In the genomic region with DNA sequence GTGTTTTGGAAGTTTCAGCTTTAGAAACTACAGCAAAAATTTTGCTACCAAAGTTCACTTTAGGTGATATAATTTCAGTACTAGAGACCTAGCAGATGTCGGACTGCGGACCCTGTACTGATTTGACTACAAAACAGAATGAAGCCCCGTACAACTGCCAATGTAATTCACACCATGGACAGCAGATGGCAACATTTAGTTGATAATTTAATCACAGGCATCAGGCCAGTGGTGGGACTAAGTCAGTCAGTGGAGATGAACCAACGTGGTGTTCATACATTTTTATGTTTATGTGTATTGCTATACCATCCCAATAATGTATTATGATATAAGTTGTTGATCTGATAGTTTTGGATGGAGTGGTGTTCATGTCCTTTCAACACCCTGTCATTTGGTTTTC, we compare ENCODE assay signal across 8 mouse cellular contexts. TPM values are rescaled to one million over a fixed set of nuclear protein-coding genes. Genes with fewer than 3 reads are reported as not detected.
A peak's percentile ranks its signal among the peaks of the same experiment; 100 is the strongest.
DNase-seq lines count a peak whose midpoint lies in the region; ATAC-seq lines count a peak whose summit lies in the region.

No protein-coding gene starts in this region.

- ATAC-seq in CD4-positive, CD25-positive, alpha-beta regulatory T cell, adult 4 months, result peak; percentile 72
- ATAC-seq in common myeloid progenitor, adult 5-6 weeks (replicated peaks; ENCODE audit: low read depth, poor library complexity, severe bottlenecking), result peak; percentile 80

- DNase-seq in adrenal gland, postnatal 10 days, result peak; percentile 75
- no peak for DNase-seq in adrenal gland, postnatal 25 days
- peak; percentile 77 for DNase-seq in heart, postnatal 4 days
- DNase-seq in layer of hippocampus, adult 18-20 months (ENCODE audit: low spot score in 2 of 2), result peak; percentile 50 to 82
- peak; percentile 84 for DNase-seq in lung, postnatal 36 days
- DNase-seq in right cerebral cortex, adult 2 months (ENCODE audit: low spot score in 2 of 2), result peak; percentile 73 to 81

RNA-seq across cellular contexts. Expression of gene Mpzl1, which starts 26.4 kb away (rescaled TPM):
- total RNA-seq in adrenal gland, postnatal 10 days (2021), result 10 to 100 TPM; 46.1 to 56.6 TPM
- 23.9 and 27.4 TPM in 2 replicates for total RNA-seq in adrenal gland, postnatal 25 days (2021)
- under 1 TPM; 0.15 to 0.92 TPM for polyA plus RNA-seq in CD4-positive, CD25-positive, alpha-beta regulatory T cell, adult 4 months (2017; shearing (Covaris generic))
- 2.0 and 9.5 TPM in 2 replicates for total RNA-seq in common myeloid progenitor, adult 5-6 weeks (2017)
- total RNA-seq in heart, postnatal 4 days (2021), result 10 to 100 TPM; 65.0 to 65.2 TPM
- total RNA-seq in layer of hippocampus, adult 18-20 months (2021), result 10 to 100 TPM; 28.4 to 31.0 TPM

RNA-seq across cellular contexts. Expression of gene Rcsd1, which starts 48.8 kb away (rescaled TPM):
- total RNA-seq in adrenal gland, postnatal 10 days (2021), result 10 to 100 TPM; 27.8 to 32.6 TPM
- 16.1 and 19.1 TPM in 2 replicates for total RNA-seq in adrenal gland, postnatal 25 days (2021)
- polyA plus RNA-seq in CD4-positive, CD25-positive, alpha-beta regulatory T cell, adult 4 months (2017; shearing (Covaris generic)), result 100 to 1,000 TPM; 114 to 159 TPM
- total RNA-seq in common myeloid progenitor, adult 5-6 weeks (2017), result 83.0 and 83.6 TPM in 2 replicates
- total RNA-seq in heart, postnatal 4 days (2021), result 100 to 1,000 TPM; 107 to 115 TPM
- total RNA-seq in layer of hippocampus, adult 18-20 months (2021), result 1 to 10 TPM; 4.7 to 4.8 TPM
